Mouse (Mus musculus): Measurements from ENCODE around the gene Pex5l.

Pex5l gene

DNA sequence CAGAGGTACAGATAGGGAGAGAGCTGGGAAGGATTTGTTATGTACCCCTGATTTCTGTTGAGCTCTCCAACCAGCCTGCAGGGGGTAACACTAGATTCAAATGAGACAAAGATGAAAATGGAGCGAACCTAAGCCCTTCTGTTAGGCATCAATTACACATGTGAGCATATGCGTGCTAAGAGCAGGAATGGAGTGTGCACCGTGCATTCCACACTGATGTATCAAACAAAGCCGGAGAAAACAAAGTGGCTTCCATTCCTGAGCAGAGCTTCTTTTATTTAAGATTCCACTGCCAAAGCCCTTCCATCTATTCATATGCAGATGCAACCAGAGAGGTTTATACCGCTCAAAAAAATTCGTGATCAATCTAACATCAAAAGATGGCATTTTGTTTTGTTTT is 79.5 kb downstream of the Pex5l start:
- in situ Hi-C loops (cut with MseI, MboI), result no loop called here

GRCm38 (mm10) chr3:33061428-33061827 is 81.6 kb downstream of the Pex5l start:
- in situ Hi-C loops (cut with MseI, MboI), result no loop called here

DNA sequence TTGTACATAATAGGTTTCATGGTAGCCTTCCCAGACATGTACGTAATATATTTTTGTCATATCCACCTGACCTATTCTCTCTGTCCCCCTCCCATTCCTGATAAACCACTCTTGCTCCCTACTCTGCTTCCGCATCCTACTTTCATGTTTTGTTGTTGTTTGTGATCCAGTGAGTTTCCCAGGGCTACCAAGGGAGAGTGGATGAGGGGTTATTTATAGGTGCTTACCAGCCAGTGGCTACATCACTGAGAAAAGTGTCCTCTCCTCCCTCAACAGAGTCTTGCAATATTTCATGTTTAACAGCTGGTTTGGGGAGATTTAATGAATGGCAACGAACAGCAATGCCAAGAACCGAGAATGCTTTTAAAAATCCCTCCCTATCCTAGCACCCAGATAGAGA is 82.0 kb downstream of the Pex5l start:
- in situ Hi-C loops (cut with MseI, MboI), result no loop called here

DNA sequence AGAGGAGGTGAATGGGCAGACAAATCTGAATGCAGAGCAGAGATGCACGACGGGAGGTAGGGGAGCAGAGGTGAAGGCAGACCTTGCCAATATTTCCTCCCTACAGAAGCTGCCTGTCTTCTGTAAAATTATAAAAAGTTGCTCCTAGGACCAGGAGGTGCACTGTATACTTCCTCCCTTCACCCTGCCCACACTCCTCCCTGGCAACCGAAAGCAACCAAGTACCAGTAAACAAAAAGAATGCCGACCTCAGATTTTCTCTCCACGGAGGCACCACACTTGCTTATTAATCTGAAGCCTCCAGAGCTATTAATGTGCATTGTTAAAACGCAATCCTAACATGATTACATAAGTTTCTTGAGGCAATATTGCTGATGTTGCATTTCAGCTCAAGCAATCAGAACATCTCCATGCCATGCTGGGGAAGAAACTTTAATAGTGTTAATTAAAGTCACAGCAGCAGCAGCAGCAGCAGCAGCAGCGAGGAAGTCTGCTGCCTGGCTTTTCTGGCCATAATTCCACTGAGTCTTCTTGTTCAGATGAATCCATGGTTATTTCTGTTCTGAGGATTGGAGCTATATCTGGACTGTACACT is 82.6 kb downstream of the Pex5l start:
- in situ Hi-C loops (cut with MseI, MboI), result no loop called here

DNA sequence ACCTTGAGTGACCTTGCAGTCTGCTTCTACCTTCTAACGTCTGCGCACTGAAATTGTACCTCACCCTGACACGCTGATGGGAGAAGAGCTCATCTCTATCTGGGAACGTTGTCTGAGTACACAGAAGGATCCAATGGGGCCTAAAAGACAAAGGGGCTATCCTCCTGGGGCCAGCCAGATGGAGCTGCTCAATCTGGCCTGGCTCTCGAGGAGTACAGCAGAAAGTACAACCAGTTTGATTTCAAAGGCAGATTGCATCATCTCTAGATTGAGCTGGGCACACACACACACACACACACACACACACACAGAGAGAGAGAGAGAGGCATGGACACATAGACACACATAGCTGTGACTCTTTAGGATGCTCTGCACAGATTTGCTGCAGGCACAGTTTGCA is 94.7 kb downstream of the Pex5l start:
- in situ Hi-C loops (cut with MseI, MboI), result no loop called here

DNA sequence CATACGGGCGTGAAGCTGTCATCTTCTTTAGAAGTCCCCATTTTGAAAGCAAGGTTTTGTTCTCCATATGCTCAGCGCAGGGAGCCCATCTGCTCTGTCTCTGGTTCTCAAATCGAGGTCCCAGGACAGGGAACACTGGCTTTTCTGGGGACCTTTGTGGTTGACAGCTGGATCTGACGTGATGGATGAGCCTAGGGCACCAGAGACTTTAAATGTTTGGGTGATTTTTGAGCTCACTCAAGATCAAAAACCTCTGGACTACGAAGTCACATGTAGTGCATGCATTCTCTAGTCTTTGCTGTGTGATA is 98.3 kb downstream of the Pex5l start:
- in situ Hi-C loops (cut with MseI, MboI), result no loop called here

DNA sequence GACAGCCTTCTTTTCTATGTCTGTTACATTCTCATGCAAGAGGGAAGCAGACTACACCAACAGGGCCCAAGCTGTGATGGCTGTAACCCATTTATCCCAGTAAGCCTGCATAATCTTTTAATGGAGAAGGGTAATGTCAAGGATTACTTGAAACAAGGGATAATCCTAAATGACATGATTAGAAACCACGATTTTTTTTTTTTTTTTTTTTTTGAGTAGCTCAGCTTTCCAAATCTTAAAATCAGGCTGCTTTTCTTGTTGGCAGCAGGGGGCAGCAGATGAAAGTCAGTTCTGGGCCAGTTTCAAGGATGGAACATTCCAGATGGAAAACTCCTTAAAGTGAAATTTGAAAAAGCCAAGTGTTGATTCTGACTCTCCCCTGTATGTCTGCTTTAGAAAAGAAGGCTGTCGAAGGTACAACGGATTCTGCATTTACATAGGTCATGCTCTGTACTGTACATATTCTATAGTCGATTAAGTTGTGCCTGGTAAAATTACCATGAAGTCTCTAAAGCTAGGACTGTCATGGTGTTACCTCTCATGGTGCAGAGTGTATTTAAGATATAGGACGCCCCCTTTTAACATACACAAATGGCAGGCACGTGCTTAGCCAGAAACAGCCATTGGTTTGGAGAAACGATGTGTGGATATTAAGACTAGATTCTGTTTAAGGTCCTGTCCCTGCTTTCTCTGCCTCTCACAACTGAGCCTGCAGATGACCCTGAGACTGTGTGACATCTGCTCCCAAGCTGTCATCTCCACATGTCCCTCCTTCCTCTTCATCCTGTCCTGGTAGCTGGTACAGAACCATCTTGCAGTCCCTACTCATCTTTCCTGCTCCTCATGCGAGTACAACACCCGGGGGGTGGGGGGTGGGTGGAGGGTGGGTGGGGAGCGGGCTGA is 98.9 kb downstream of the Pex5l start:
- in situ Hi-C loops (cut with MseI, MboI), result no loop called here

DNA sequence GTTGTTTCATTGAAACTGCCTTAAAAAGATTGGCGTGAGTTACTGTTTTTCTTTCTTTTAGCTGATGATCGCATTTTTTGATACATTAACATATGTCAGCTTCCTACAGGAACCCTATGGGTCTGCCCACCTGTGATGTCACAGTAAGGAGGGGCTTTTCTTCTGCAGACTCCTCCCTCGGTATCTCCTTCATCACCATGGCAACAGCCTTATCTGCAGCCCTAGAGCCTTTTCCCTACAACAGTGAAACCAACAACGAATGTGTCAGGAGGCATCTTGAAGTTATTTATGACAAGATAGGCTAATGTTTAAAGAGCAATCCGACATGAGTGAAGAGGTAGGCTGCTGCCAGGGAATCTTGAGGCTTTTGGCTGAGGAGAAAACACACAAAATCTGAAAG is 118.5 kb downstream of the Pex5l start:
- in situ Hi-C loops (cut with MseI, MboI), result no loop called here

DNA sequence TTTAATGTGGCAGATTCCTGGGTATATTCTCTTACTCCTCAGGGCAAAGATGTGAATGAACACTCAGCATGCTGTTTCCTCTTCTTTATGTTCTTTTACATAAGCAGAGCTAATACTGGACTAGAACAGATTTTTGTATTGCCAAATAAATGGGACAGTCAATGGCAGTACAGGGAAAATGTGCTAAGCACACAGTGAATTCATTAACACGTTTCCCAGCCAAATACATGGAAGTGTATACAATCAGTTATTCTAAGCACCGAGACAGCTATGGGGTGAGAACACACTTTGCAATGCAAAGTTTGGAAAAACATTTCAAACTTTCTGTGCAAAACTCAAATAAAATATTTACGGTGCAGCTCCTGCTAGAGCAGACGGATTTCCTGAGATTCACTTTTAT is 139.1 kb downstream of the Pex5l start:
- in situ Hi-C loops (cut with MseI, MboI), result no loop called here

DNA sequence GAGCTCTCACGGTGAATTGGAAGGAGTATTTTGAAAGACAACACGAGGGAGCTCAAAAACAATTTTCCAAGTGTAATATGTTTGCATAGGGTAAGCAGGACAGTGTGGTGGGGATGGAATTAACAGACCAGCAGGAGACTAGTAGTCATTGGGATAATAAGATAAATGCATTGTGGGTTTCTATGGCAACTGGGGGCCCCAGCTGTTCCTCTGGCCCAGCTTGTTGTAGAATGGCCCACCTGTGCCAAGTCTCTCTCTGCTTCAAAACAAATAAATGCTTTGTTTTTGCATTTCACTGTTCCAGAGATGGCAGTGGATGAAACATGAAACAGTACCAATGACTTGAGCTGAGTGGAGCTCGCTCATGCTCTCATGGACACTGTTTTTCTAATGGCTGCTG is 141.3 kb downstream of the Pex5l start:
- in situ Hi-C loops (cut with MseI, MboI), result no loop called here

DNA sequence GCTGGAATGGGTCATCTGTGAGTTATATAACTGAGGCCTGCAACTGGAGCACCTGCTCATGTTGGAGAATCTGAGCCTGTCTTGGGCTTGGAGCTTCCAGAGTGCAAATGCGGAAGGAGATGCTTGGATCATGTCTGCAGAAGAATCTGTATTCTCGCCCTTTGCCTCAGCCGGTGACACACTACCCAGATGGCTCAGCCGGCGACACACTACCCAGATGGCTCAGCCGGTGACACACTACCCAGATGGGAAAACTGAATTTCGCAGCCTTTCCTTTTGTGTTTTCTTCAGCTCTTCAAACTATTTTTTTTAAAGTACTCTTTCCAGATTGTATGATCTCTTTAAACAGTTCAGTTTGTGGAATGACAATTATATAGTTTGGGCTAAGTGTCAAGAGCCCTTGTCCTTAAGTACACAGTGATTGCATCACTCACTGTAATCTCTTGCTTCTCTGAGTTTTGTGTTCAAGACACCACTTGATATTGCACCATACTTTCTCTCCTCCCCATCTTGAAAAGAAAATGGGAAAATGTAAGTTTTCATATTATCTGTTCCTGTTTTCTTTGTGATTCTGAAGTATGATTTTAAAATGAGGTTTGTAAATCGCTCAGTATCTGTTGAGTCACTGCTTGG is 142.5 kb downstream of the Pex5l start:
- in situ Hi-C loops (cut with MseI, MboI), result no loop called here

GRCm38 (mm10) chr3:32991713-32992575 is 151.1 kb downstream of the Pex5l start:
- in situ Hi-C loops (cut with MseI, MboI), result no loop called here

- in situ Hi-C loops (cut with MseI, MboI), result no loop called here
These were observed 155.2 kb downstream of the Pex5l start for GRCm38 (mm10) chr3:32987806-32988205.

GRCm38 (mm10) chr3:32985141-32985540 is 157.9 kb downstream of the Pex5l start:
- in situ Hi-C loops (cut with MseI, MboI), result no loop called here

DNA sequence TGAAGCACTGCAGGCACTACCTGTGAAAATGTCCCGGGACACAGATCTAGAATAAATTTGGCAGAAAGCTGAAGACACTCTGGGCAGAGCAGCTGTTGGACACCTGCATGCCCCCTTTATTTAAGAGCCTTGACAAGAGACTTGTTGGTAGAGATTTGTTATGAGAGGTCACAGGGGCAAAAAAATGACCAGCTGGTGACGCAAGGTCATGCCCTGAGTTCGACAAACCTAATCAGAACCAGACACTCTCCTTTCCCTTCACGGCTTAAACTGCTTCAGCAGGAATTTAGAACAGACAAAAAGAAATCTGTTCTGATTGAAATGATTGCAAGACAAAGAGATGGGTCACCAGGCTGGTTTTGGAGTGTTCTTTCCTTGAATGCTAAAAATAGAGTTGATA is 163.1 kb downstream of the Pex5l start:
- in situ Hi-C loops (cut with MseI, MboI), result no loop called here

DNA sequence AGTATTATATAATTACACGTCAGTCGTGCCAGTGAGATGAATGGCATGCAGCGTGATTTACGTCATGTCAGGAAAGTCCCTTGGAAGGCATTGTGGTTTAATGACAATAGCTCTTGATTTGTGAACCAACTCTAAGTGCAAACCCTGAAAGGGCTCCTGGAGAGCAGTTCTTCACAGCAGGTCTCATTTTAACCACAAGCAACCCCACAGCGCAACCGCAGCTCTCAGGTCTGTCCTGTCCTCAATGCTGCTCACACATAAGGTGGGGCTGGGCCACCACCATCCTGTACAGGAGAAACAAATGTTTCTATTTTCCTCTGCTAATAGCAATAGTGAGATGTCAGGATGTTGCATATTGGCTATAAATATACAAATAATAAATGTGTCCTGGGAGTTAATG is 163.8 kb downstream of the Pex5l start:
- in situ Hi-C loops (cut with MseI, MboI), result no loop called here

DNA sequence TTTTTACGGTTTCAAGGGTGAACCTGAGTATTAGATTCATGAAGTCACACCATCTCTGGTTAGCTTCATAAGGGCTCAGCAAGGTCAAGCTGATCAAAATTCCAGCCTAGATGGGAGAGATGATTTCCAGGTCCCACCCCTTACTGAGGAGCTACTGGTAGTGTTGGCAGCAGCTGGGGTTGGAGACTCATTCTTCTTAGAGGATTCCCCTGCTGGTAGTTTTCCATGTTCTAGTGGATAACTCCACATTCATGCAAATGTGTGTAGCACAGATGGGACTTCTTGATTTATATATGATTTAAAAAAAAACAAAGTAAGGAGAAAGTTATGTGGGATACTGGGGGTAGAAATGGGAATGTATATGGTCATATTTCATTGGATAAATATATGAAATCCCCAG is 172.8 kb downstream of the Pex5l start:
- in situ Hi-C loops (cut with MseI, MboI), result no loop called here

DNA sequence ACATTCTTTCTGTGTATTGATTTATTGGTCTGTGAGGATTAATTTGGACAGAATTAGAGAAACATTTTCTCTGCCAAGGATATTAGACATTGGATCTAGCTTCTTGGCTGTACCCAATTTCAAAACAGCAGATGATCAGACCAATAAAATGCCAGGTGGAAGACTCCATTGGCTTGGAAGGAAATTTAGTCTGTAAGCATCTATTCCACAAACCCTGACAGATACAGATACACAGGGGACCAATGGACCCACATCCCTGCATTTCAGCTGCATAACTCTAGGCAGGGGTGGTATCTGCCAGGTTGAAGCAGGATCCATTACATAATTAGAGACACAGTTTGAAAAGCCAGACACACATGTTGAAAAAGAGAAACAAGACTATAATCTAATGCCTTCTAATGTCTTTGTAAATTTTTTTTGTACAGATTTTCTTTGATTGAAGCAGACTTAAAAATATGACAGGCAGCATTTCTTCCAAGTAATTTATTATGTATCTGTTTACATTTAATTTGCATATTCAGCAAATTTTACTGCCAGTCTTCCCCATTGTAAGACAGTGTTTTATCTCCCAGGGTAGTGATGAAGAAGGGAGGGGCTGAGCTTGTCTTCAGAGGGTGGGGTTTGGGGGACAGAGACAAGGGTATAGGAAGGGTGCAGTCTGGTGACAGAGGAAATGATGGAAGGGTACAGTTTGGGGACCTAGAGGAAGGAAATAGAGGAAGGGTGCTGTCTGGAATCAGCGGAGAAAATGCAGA is 174.2 kb downstream of the Pex5l start:
- in situ Hi-C loops (cut with MseI, MboI), result no loop called here

DNA sequence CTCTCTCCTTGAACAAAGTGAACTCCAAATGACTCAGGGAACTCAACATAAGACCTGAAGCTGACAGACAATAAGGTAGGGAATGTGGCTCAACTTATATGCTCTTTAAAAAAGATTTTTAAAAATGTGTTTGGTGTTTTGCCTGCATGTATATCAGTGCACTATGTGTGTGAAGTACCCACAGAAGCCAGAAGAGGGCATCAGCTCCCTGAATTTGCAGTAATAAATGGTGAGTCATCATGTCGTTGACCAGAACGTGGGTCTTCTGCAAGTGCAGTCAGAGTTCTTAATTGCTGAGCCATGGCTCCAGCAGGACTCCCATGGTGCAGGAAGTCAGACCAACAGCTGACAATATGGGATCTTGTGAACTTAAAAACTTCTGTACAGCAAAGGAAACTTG is 177.5 kb downstream of the Pex5l start:
- in situ Hi-C loops (cut with MseI, MboI), result no loop called here

DNA sequence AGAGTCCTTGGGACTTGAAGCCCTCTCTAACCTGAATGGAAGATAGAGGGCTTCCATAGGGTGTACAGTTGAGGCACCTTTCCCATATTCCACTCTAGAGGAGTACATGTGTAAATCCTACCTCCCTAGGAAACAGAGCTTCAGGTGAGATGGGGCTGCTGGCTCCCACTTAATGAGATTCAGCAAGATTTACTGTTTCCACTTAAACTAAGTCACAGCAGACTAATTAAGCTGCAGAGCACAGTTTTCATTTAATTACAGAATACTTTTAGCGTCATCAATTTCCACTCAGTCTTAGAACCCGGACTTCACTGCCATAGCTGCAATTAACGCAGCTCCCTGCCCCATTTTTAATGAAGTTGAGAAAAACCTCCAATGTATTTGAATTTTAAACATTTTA is 181.6 kb downstream of the Pex5l start:
- in situ Hi-C loops (cut with MseI, MboI), result no loop called here

GRCm38 (mm10) chr3:32951382-32951781 is 191.7 kb downstream of the Pex5l start:
- in situ Hi-C loops (cut with MseI, MboI), result no loop called here

All from mouse trophoblast stem cell (cell line).